Mouse (Mus musculus) ES-Bruce4 (cell line): ENCODE data around the gene Pcnp. TPM values are rescaled to one million over a fixed set of nuclear protein-coding genes. Genes with fewer than 3 reads are reported as not detected.
A peak's percentile ranks its signal among the peaks of the same experiment; 100 is the strongest.
"Not testable (repeated sequence)": the region's sequence is repeated elsewhere in the genome, so short reads cannot be mapped to it uniquely, and the experiment has no call there.

ENCODE experiments used
- H3K27ac ChIP-seq: 2 replicates; pipeline ENCODE4 v1.5.1; 2012; ENCODE audit warnings: low read length, inconsistent platforms; ENCODE audit not compliant: insufficient read depth
- H3K27me3 ChIP-seq: 2 replicates; pipeline ENCODE4 v1.6.1; 2012; ENCODE audit warnings: mild to moderate bottlenecking, low read length, inconsistent platforms; ENCODE audit not compliant: control insufficient read depth, poor library complexity, insufficient read depth, severe bottlenecking
- H3K36me3 ChIP-seq: 2 replicates; pipeline ENCODE4 v1.6.1; 2012; ENCODE audit warnings: inconsistent platforms, mild to moderate bottlenecking, low read length, moderate library complexity; ENCODE audit not compliant: control insufficient read depth, poor library complexity, insufficient read depth, severe bottlenecking
- H3K4me1 ChIP-seq: one replicate; pipeline ENCODE4 v1.8.1; 2011; ENCODE audit warnings: low read length; ENCODE audit not compliant: control insufficient read depth, insufficient read depth
- H3K4me3 ChIP-seq: 2 replicates; pipeline ENCODE4 v1.5.1; 2011; ENCODE audit warnings: low read depth, mild to moderate bottlenecking, low read length
- H3K9ac ChIP-seq: 2 replicates; pipeline ENCODE4 v1.6.1; 2012; ENCODE audit warnings: low read depth, mild to moderate bottlenecking, inconsistent platforms; ENCODE audit not compliant: poor library complexity, severe bottlenecking
- H3K9me3 ChIP-seq: replicated peaks from 2 replicates; pipeline ENCODE4 v1.6.1; 2012; ENCODE audit warnings: mild to moderate bottlenecking, low read length, inconsistent platforms; ENCODE audit not compliant: control insufficient read depth, poor library complexity, insufficient read depth, severe bottlenecking
- CTCF ChIP-seq: IDR thresholded peaks from one replicate; pipeline ENCODE4 v1.8.1; 2011; ENCODE audit warnings: low read depth, low read length
- EP300 ChIP-seq: IDR thresholded peaks from 2 replicates; pipeline ENCODE4 v1.6.1; 2011; ENCODE audit warnings: low read depth, low read length; ENCODE audit not compliant: insufficient read depth
- POLR2A ChIP-seq: IDR thresholded peaks from one replicate; pipeline ENCODE4 v1.8.1; 2011; ENCODE audit warnings: low read length; ENCODE audit not compliant: insufficient read depth
- polyA plus RNA-seq: library from polyadenylated mRNA; stranded (reverse); fragments of >200 nt; gene quantifications from 2 replicates; pipeline ENCODE4 v1.2.4, GENCODE M21; 2011; ENCODE audit warnings: low read depth; ENCODE audit not compliant: missing spikeins, insufficient read depth, insufficient read length

Gene Pcnp
- polyA plus RNA-seq, 1 experiment: 256 TPM

DNA sequence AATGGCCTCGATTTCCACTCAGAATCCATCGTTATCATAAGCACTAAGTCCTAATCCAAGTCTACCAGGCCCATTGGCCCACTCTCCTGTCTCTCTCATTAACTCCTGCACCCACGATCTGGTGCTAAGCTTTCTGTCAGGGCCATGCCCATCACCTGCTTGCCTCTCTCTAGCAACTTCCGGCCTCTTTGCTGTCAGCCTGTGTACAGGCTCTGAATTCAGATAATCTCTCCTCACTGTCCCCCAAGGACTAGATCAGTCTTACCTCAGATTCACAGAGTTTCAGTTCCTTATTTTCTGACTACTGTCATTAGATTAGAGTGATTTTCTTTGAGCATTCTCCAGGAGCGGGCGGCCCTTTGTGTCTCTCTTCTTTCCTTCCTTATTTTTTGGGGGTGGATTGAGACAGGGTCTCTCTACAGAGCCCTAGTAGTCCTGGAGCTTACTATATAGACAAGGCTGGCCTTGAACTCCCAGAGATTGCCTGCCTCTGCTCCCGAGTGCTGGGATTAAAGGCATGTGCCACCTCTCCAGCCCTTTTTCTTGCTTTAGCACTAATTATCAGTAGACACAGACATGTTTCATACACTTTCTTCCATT, 32.6 kb upstream of the Pcnp start:
- TF ChIP-seq EP300: no peak
- no peak for TF ChIP-seq POLR2A
- TF ChIP-seq CTCF: no peak
- H3K27me3 ChIP-seq: no peaks in the 10 kb centered on the region
- no peak overlapping the region for H3K4me3 ChIP-seq
- no peak overlapping the region for H3K27ac ChIP-seq
- H3K9me3 ChIP-seq: no peaks in the 10 kb centered on the region
- no peak overlapping the region for H3K9ac ChIP-seq
- H3K36me3 ChIP-seq: no peaks in the 10 kb centered on the region
- no peaks in the 10 kb centered on the region for H3K4me1 ChIP-seq

DNA sequence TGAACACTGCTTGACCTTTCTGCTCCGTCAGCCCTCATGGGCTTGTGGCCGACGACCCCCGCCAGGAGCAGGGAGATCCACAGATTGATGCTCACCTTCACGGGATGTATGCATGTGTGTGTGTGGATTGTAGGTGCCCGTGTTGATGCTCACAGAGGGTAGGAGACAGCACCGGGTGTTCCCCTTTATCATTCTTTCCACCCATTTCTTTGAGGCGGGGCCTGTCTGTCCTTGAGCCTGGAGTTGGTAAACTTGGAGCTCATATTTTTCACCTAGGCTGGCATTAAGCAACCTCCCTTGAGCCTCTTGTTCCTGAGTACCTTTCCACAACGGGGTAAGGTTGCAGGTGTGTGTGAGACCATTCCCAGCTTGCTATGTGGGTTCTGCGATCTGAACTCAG, 28.6 kb upstream of the Pcnp start:
- no peak overlapping the region for H3K27ac ChIP-seq
- H3K36me3 ChIP-seq: no peaks in the 10 kb centered on the region
- no peak overlapping the region for H3K9ac ChIP-seq
- no peaks in the 10 kb centered on the region for H3K4me1 ChIP-seq
- TF ChIP-seq EP300: no peak
- TF ChIP-seq POLR2A: no peak
- no peak for TF ChIP-seq CTCF
- no peaks in the 10 kb centered on the region for H3K9me3 ChIP-seq
- H3K27me3 ChIP-seq: no peaks in the 10 kb centered on the region
- no peak overlapping the region for H3K4me3 ChIP-seq

GRCm38 (mm10) chr16:56056944-56057590, 27.5 kb upstream of the Pcnp start:
- no peak for TF ChIP-seq CTCF
- no peak for TF ChIP-seq POLR2A
- TF ChIP-seq EP300: no peak
- Histone ChIP-seq H3K27ac (no peak overlapping the region), H3K27me3 (no peaks in the 10 kb centered on the region)

DNA sequence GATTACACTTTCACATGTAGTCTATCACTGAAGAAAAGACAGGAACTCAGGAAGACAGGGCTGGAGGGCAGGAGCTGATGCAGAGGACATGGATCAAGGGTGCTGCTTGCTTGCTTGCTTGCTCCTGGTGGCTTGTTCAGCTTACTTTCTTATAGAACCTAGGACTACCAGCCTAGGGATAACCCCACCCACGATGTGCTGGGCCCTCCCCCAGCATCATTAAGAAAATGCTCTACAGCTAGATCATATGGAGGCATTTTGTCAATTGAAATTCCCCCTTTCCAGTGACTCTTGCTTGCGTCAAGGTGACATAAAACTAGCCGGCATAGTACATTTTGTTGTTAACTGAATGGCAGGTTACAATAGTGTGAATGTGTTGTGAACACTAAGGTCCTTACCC, 26.4 kb upstream of the Pcnp start:
- Histone ChIP-seq H3K9me3 (no peaks in the 10 kb centered on the region), H3K4me3 (no peak overlapping the region), H3K36me3 (no peaks in the 10 kb centered on the region), H3K9ac (no peak overlapping the region), H3K27me3 (no peaks in the 10 kb centered on the region), H3K27ac (no peak overlapping the region), H3K4me1 (no peaks in the 10 kb centered on the region)
- no peak for TF ChIP-seq EP300
- no peak for TF ChIP-seq CTCF
- no peak for TF ChIP-seq POLR2A

More at GRCm38 (mm10) chr16:56056944-56057590, 27.5 kb upstream of the Pcnp start:
- H3K9me3 ChIP-seq: no peaks in the 10 kb centered on the region
- no peak overlapping the region for H3K4me3 ChIP-seq
- H3K36me3 ChIP-seq: no peaks in the 10 kb centered on the region
- H3K4me1 ChIP-seq: no peaks in the 10 kb centered on the region
- no peak overlapping the region for H3K9ac ChIP-seq

GRCm38 (mm10) chr16:56048038-56048437, 18.5 kb upstream of the Pcnp start, which contains the start of gene Senp7:
Senp7 (plus strand) TSS chr16:56048338.
- not testable (repeated sequence) for H3K4me1 ChIP-seq, H3K9ac ChIP-seq, H3K27me3 ChIP-seq, H3K36me3 ChIP-seq, H3K4me3 ChIP-seq, H3K9me3 ChIP-seq, H3K27ac ChIP-seq

- Histone ChIP-seq H3K9ac (peak overlapping the region; percentile 84), H3K4me3 (peak overlapping the region; percentile 83), H3K27me3 (no peaks in the 10 kb centered on the region), H3K36me3 (peaks cover 18% of the 10 kb centered on the region), H3K9me3 (no peaks in the 10 kb centered on the region), H3K27ac (0 out of 2 replicates have a peak overlapping the region, but pooled peaks have one; percentile 16), H3K4me1 (no peaks in the 10 kb centered on the region)
- TF ChIP-seq EP300 (no peak), CTCF (no peak), POLR2A (no peak)
Observed at GRCm38 (mm10) chr16:56038090-56038489, 8.6 kb upstream of the Pcnp start.
